Mouse (Mus musculus) ovary, postnatal 14 days (tissue): ENCODE data around the gene Zic5.

Experiments
- DNase-seq: peaks from one replicate; pipeline ENCODE4 v3.0.0; 2022; ENCODE audit warnings: low spot score

Zic5 gene

DNA sequence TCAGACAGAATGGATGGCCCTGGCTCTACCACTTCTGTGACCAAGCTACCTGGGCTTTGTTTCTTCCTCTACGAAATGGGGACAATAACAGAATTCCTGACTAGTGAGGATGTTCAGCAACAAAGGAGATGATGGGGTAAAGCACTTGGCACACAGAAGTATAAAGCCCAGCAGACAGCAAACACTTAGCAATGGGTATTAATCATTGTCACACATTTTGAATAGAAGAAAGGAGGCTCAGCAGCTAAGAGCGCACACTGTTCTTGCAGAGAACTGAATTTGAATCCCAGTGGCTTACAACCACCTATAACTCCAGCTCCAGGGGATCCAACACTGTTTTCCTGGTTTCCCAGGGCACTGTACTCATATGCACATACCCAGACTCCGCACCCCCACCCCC lies 37.8 kb downstream of the Zic5 start:
- DNase-seq: no peak

DNA sequence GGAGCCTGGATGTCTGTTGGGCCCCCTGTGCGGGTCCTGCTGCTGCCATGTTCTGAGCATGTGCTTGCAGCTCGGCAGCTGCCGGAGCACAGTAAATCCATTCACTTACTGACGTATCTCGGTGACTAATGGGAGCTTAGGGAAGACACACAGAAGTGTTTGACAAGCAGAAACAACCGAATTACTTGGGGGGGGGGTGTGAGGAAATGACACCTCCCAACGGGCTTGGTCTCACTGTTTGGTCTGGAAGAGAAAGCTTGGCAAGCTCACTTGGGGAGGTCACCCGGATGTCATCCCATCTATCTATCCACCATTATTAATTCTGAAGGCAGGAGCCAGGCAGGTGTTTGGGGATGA lies 38.3 kb downstream of the Zic5 start:
- DNase-seq: no peak

DNA sequence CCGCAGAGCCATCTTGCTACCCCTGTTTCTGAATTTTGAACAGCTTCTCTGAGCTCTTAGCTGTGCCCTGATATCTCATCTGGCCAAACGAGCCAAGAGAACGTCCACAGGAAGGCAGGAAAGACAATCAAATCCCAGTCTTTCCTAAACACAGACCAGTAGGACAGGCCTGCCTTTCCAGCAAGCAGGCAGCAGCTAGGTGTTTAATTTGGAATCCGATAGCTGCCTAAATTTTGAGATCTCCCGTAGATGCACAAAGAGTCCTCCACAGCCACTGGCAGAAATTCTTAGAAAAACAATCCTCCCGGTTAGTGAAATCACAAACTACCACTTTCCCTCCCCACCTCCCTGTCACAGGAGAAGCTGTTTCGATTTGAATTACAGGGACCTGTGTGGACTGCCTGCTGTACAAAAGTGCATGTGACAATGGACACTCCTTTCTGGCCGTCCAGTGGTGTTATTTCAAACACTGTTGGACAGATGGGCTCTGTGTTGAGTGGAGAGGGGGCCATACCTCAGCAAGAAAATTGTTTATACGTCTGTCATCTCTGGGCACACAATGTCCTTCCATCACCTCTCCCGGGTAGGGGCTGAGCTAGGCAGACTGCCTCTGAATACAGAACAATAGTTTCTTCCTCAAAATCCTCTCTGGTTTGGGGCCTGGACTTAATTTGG lies 38.8 kb downstream of the Zic5 start:
- no peak for DNase-seq

DNA sequence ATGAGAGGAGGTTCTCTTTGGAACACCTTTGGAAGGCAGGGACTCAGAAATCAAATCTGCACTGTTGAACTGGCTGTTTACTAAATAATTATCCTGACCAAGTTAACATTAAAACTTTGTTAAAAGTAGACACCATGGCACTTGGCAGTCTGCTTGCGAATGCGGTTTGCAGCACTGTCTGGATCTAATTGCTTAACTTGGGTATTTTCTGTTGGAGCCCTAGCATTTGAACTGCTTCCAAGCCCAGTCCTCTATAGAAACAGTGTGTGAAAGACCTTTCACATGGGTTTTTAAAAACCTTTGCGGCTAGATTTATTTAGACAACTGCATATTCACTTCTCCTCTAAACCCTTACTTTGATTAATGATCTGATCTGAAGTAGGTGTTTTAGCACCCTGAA lies 41.0 kb downstream of the Zic5 start:
- DNase-seq: no peak

DNA sequence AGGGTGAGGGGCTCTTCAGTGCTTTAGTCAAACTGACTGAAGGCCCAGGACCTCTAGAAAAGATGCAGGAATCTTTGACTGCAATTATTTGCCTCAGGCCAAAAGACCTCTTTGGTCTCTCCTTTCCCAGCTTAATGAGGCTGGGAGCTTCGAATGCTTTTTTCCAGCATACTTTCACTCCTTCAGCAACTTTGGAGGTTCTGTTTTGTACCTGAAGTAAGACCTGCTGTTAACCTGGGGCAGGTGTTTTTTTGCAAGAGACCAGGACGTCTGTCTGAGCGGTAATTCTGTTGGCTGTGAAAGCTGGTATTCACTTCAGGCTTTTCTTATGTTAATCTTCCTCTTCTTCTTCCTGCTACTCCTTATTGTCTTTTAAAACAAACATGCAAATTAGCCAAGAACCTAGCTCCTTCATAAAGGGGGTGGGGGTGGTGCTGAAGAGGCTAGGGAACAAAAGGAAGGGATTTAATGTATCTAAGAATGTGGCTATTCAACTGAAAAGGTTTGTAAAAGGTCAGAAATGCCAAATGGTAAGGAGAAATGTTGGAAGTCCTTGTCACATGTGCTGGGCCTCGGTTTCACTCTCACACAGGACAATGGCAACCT lies 49.2 kb downstream of the Zic5 start:
- DNase-seq: no peak

DNA sequence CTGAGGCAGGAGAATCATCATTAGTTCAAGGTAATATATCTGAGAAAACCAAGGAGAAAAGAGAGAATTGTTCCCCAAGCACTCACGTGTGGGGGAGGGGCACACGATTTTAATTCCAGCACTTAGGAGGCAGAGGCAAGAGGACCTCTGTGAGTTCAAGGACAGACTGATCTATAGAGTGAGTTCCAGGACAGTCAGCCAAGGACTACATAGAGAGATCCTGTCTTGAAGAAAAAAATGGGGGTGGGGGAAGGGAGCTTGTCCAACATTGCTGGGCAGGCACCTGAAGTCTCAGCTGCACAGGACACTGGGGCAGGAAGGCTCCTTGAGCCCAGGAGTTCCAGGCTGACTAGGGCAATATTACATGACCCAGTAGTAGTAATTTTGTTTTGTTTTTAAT lies 50.7 kb downstream of the Zic5 start:
- no peak for DNase-seq

DNA sequence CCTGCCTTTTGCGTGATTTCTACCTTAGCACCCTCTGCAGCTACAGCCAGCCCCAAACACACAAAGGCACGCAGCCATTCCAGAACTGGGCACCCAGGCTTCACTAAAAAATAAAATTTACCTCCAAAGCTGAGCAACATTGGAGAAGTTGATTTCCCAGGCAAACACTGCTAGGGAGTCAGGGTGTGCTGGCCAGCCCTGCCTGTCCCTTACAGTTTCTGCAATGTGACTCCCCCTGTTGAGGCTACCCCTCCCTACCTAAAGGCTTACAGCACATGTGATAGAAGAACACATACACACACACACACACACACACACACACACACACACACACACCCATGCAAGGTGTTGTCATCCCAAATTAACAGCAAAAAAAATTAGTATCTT lies 51.9 kb downstream of the Zic5 start:
- no peak for DNase-seq

DNA sequence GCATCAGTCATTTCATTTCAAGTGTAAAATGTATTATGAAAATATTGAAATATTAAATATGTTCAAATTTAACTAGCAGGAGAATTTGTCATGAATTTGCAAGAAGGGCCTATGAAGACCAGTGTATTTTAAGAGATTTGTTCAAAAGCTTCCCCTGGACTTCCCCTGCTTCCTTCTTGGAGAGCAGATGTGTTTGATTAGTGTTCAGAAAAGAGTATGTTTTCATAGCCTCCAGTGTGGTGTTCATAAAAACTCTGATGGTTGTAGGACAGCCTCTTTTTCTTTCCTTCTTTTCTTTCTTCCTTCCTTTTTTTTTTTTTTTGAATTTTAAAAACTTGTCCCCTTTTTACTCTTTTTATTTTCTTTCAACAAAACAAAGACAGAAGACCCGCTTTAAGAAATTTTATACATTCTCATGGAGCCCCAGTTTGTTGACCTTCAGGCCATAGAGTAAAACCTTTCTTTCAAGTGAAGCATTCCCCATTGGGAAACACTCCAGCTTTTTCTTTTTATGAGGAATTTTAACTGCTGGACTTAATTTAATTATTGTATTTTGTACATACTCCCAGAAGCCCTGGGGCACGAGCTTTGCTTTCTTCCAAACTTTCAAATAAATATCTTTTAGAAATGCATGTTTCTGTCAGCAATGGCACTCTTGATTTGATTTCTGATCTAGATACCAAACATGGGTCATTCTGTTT lies 52.5 kb downstream of the Zic5 start:
- DNase-seq: no peak
